Mouse (Mus musculus): ENCODE data around the gene Olfr576. TPM values are rescaled to one million over a fixed set of nuclear protein-coding genes. Genes with fewer than 3 reads are reported as not detected.

Gene Olfr576
- not detected in 2 replicates for polyA plus RNA-seq (2012; rRNA removed; ENCODE audit: low replicate concordance)

GRCm38 (mm10) chr7:102962360-102962759 is at the start of gene Olfr576:
TSS of gene Olfr576 (plus strand) at chr7:102962660.

DNA sequence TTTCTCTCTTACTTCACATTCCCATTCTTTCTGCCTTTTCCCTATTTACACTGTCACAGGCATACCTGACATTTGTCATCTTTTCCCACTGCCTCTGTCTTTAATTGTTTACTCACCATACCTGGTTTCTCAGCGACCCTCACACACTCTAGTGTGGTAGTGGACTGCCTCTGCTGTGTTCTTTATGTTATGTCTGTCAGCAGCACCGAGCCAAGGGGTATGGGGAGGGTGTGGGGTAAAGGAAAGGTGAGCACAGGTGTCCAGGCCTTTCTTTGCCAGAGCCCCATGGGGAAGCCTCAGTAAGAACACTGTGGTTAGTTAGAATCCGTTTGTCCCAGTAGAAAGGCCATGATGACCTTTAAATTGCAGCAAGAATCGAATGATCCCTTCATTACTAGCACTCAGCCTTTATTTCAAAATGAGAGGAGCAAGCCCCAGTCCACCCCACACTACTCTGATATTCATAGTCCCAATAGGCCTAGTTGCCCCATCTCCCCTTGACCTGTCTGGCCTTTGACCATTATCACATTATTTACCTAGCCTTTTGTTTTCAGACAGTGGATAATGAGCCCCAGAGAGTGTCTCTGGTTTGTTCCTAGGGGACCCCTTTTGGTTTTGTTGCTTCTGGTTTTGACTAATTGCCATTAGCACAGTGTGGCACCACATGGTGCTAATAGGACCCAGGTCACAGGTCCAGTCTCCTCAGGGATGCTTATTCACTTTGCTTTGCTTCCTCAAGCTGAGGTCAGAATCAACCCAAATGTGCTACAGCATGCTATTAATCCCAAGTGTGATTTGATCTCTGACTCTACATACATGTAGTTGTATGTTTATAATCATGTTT is 45.2 kb upstream of the Olfr576 start, which contains the start of gene Olfr571:
TSS of gene Olfr571 (minus strand) at position 505 of the 844 bp plus-strand sequence.

DNA sequence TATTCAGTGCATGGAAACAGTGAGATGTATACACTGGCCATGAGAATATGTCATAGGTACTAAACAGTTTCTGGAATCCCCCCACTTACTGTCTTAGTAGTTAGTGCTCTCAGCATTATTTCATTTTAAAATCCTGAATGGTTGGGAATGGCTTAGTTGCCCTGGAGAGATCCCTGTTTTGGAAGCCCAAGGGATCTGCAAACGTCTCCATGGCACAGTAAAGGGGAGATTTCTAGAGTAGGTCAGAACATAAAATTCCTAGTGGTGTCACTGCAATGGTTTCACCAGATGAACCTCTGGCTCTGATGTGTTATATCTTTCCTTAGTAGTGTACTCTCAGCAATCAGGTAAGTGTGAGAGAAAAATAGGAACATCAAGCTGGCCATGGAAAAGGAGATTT is 38.4 kb upstream of the Olfr576 start, which contains the start of gene Olfr572:
TSS of gene Olfr572 (plus strand) at position 301 of the 400 bp plus-strand sequence.

GRCm38 (mm10) chr7:102942475-102942874 is 20.0 kb upstream of the Olfr576 start, which contains the start of gene Olfr573-ps1:
TSS of gene Olfr573-ps1 (minus strand) at chr7:102942575.

DNA sequence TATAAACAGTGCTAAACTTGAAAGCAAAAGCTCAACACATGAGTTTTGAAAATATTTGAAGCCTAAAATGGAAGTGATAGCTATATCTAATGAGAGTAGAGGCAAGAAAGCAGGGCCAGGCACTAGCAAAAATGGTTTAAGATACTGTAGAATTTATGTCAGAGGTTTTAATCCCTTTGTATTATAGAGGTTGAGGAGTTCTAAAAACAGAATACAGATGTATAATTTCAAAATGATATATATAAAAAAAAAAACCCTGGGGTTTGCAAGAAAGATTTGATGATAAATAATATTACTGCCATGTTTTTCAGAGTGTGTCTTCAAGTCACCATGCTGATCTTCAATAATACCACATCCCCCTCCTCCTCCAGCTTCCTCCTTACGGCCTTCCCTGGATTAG is 14.3 kb upstream of the Olfr576 start, which contains the start of gene Olfr574:
TSS of gene Olfr574 (plus strand) at position 301 of the 400 bp plus-strand sequence.

GRCm38 (mm10) chr7:102958593-102958992 is 3.9 kb upstream of the Olfr576 start, which contains the start of gene Olfr575:
TSS of gene Olfr575 (minus strand) at chr7:102958775.

GRCm38 (mm10) chr7:102975843-102976242 is 13.4 kb downstream of the Olfr576 start, which contains the start of gene Olfr577:
TSS of gene Olfr577 (minus strand) at chr7:102975943.

DNA sequence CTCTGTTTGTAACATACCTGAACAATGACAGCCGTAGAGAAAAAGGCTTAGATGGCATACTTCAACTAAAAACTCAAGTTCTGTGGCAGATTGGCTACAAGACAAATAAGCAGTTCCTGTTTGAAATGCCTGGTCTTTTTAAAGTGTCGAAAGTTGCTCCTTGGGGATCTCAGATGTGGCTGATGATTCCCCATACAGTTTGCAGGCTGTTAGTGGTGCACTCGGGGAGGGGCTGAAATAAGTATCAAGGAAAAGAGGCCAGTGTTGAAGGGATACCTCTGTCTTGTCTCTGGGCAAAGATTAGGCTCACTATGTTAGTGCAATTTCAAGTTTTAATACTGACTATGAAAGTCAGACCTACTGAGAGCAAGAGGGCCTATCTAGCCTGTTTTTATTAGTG is 26.8 kb downstream of the Olfr576 start, which contains the start of gene Olfr578:
TSS of gene Olfr578 (minus strand) at position 101 of the 400 bp plus-strand sequence.

Other genes starting within 250 kb of the Olfr576 start
- gene Olfr33, start 243.6 kb upstream of the Olfr576 start, polyA plus RNA-seq (2012; rRNA removed; ENCODE audit: low replicate concordance), result not detected in 2 replicates
- not detected in 2 replicates for gene Olfr559, start 235.2 kb upstream of the Olfr576 start, polyA plus RNA-seq (2012; rRNA removed; ENCODE audit: low replicate concordance)
- gene Olfr560, start 203.3 kb upstream of the Olfr576 start, polyA plus RNA-seq (2012; rRNA removed; ENCODE audit: low replicate concordance), result 0.17 and 0.27 TPM in 2 replicates
- gene Olfr78, start 203.2 kb upstream of the Olfr576 start, polyA plus RNA-seq (2012; rRNA removed; ENCODE audit: low replicate concordance), result 11.4 and 14.6 TPM in 2 replicates
- gene Olfr561, start 191.4 kb upstream of the Olfr576 start, polyA plus RNA-seq (2012; rRNA removed; ENCODE audit: low replicate concordance), result 0.12 TPM in 1 of 2 replicates, not detected in the other
- gene Olfr564, start 159.2 kb upstream of the Olfr576 start, polyA plus RNA-seq (2012; rRNA removed; ENCODE audit: low replicate concordance), result not detected in 2 replicates
- gene Olfr566, start 103.9 kb upstream of the Olfr576 start, polyA plus RNA-seq (2012; rRNA removed; ENCODE audit: low replicate concordance), result not detected in 2 replicates
- gene Olfr568, start 85.5 kb upstream of the Olfr576 start, polyA plus RNA-seq (2012; rRNA removed; ENCODE audit: low replicate concordance), result not detected in 2 replicates
- gene Olfr569, start 71.8 kb upstream of the Olfr576 start, polyA plus RNA-seq (2012; rRNA removed; ENCODE audit: low replicate concordance), result not detected in 2 replicates
- gene Olfr570, start 68.1 kb upstream of the Olfr576 start, polyA plus RNA-seq (2012; rRNA removed; ENCODE audit: low replicate concordance), result not detected in 2 replicates
- not detected in 2 replicates for gene Olfr571, start 45.1 kb upstream of the Olfr576 start, polyA plus RNA-seq (2012; rRNA removed; ENCODE audit: low replicate concordance)
- gene Olfr572, start 38.3 kb upstream of the Olfr576 start, polyA plus RNA-seq (2012; rRNA removed; ENCODE audit: low replicate concordance), result not detected in 2 replicates
- not detected in 2 replicates for gene Olfr573-ps1, start 20.1 kb upstream of the Olfr576 start, polyA plus RNA-seq (2012; rRNA removed; ENCODE audit: low replicate concordance)
- gene Olfr574, start 14.2 kb upstream of the Olfr576 start, polyA plus RNA-seq (2012; rRNA removed; ENCODE audit: low replicate concordance), result not detected in 2 replicates
- gene Olfr575, start 3.9 kb upstream of the Olfr576 start, polyA plus RNA-seq (2012; rRNA removed; ENCODE audit: low replicate concordance), result not detected in 2 replicates
- gene Olfr577, start 13.3 kb downstream of the Olfr576 start, polyA plus RNA-seq (2012; rRNA removed; ENCODE audit: low replicate concordance), result not detected in 2 replicates
- not detected in 2 replicates for gene Olfr578, start 26.7 kb downstream of the Olfr576 start, polyA plus RNA-seq (2012; rRNA removed; ENCODE audit: low replicate concordance)
- not detected in 2 replicates for gene Olfr582, start 75.4 kb downstream of the Olfr576 start, polyA plus RNA-seq (2012; rRNA removed; ENCODE audit: low replicate concordance)
- gene Olfr583, start 88.6 kb downstream of the Olfr576 start, polyA plus RNA-seq (2012; rRNA removed; ENCODE audit: low replicate concordance), result not detected in 2 replicates
- not detected in 2 replicates for gene Olfr584, start 119.2 kb downstream of the Olfr576 start, polyA plus RNA-seq (2012; rRNA removed; ENCODE audit: low replicate concordance)
- gene Olfr585, start 135.1 kb downstream of the Olfr576 start, polyA plus RNA-seq (2012; rRNA removed; ENCODE audit: low replicate concordance), result not detected in 2 replicates
- gene Olfr586, start 163.0 kb downstream of the Olfr576 start, polyA plus RNA-seq (2012; rRNA removed; ENCODE audit: low replicate concordance), result not detected in 2 replicates
- not detected in 2 replicates for gene Olfr588-ps1, start 178.2 kb downstream of the Olfr576 start, polyA plus RNA-seq (2012; rRNA removed; ENCODE audit: low replicate concordance)
- gene Olfr589, start 193.7 kb downstream of the Olfr576 start, polyA plus RNA-seq (2012; rRNA removed; ENCODE audit: low replicate concordance), result not detected in 2 replicates
- gene Olfr591, start 215.7 kb downstream of the Olfr576 start, polyA plus RNA-seq (2012; rRNA removed; ENCODE audit: low replicate concordance), result not detected in 2 replicates
- gene Olfr592, start 222.1 kb downstream of the Olfr576 start, polyA plus RNA-seq (2012; rRNA removed; ENCODE audit: low replicate concordance), result not detected in 2 replicates
- gene Olfr593, start 249.2 kb downstream of the Olfr576 start, polyA plus RNA-seq (2012; rRNA removed; ENCODE audit: low replicate concordance), result not detected in 2 replicates

All from subcutaneous adipose tissue, adult 2 months (tissue).